Comparison of ENCODE assay signal across 13 mouse cellular contexts in genomic region chr9:121311846-121312236, GRCm38 (mm10). TPM values are rescaled to one million over a fixed set of nuclear protein-coding genes. Genes with fewer than 3 reads are reported as not detected.
DNase-seq lines count a peak whose midpoint lies in the region; ATAC-seq lines count a peak whose summit lies in the region.
"Had no signal": no experiment of that assay in that cellular context is flagged by ENCODE, and none has a peak within 500 bp of the region (broad histone marks: within the 10 kb centered on the region; RNA-seq: fewer than 3 reads in every experiment).

No protein-coding gene starts in this region.

- intact Hi-C loops in heart, postnatal 36 days (cut with DNase I): no loop called here

- H3K4me1 ChIP-seq in heart, embryonic 12.5 days (replicated peaks): peaks cover 74% of the 10 kb centered on the region
- H3K4me1 ChIP-seq in forebrain, embryonic 10.5 days: peaks cover 94% of the 10 kb centered on the region
- peaks cover 72% of the 10 kb centered on the region for H3K4me1 ChIP-seq in midbrain, embryonic 12.5 days

- no peaks in the 10 kb centered on the region for H3K27me3 ChIP-seq in heart, embryonic 12.5 days (replicated peaks)
- no peaks in the 10 kb centered on the region for H3K27me3 ChIP-seq in forebrain, embryonic 10.5 days (ENCODE audit: poor library complexity, severe bottlenecking)
- H3K27me3 ChIP-seq in midbrain, embryonic 12.5 days: no peaks in the 10 kb centered on the region
- H3K27me3 ChIP-seq: CH12.LX; liver, embryonic 15.5 days had no signal

- ATAC-seq in heart, embryonic 12.5 days (ENCODE audit: insufficient number of reproducible peaks, low FRiP score): no peak
- no peak for ATAC-seq in midbrain, embryonic 12.5 days (ENCODE audit: low FRiP score, low read depth)

- no peaks in the 10 kb centered on the region for H3K36me3 ChIP-seq in heart, embryonic 12.5 days
- peaks cover 18% of the 10 kb centered on the region for H3K36me3 ChIP-seq in forebrain, embryonic 10.5 days (replicated peaks)
- no peaks in the 10 kb centered on the region for H3K36me3 ChIP-seq in midbrain, embryonic 12.5 days
- H3K36me3 ChIP-seq: liver, embryonic 15.5 days had no signal

- no peak overlapping the region for H3K4me3 ChIP-seq in heart, embryonic 12.5 days
- no peak overlapping the region for H3K4me3 ChIP-seq in forebrain, embryonic 10.5 days
- no peak overlapping the region for H3K4me3 ChIP-seq in midbrain, embryonic 12.5 days
- H3K4me3 ChIP-seq: liver, embryonic 15.5 days had no signal

- H3K4me2 ChIP-seq in heart, embryonic 12.5 days: no peak overlapping the region
- no peak overlapping the region for H3K4me2 ChIP-seq in midbrain, embryonic 12.5 days (replicated peaks)
- H3K4me2 ChIP-seq: liver, embryonic 15.5 days had no signal

- H3K9ac ChIP-seq in heart, embryonic 12.5 days: no peak overlapping the region
- H3K9ac ChIP-seq in midbrain, embryonic 12.5 days (replicated peaks): no peak overlapping the region
- H3K9ac ChIP-seq: liver, embryonic 15.5 days had no signal

- H3K27ac ChIP-seq in heart, embryonic 12.5 days (ENCODE audit: poor library complexity, severe bottlenecking): peak overlapping the region; percentile 24
- peak overlapping the region; percentile 93 for H3K27ac ChIP-seq in forebrain, embryonic 10.5 days
- peak overlapping the region; percentile 94 for H3K27ac ChIP-seq in midbrain, embryonic 12.5 days (replicated peaks)
- H3K27ac ChIP-seq: liver, embryonic 15.5 days had no signal

- 57% methylated on average over 6 of the region's 6 CpGs for WGBS in heart, embryonic 12.5 days
- WGBS in forebrain, embryonic 10.5 days: 79% methylated on average over 6 of the region's 6 CpGs
- WGBS in midbrain, embryonic 12.5 days: 72% methylated on average over 6 of the region's 6 CpGs

- H3K9me3 ChIP-seq in heart, embryonic 12.5 days (replicated peaks): no peaks in the 10 kb centered on the region
- H3K9me3 ChIP-seq in forebrain, embryonic 10.5 days: no peaks in the 10 kb centered on the region
- H3K9me3 ChIP-seq in midbrain, embryonic 12.5 days: no peaks in the 10 kb centered on the region
- H3K9me3 ChIP-seq: liver, embryonic 15.5 days had no signal

- no peak for DNase-seq in heart, postnatal 36 days
- no peak for DNase-seq in forebrain, embryonic 10.5 days (ENCODE audit: extremely low spot score, low spot score)
- peak; percentile 25 for DNase-seq in heart, postnatal 4 days
- no peak for DNase-seq in urinary bladder, postnatal 36 days (ENCODE audit: low spot score in 2 of 2)
- DNase-seq in B cell, adult 2 months: no peak
- DNase-seq in testis, postnatal 10 days (ENCODE audit: low spot score): no peak
- DNase-seq: cerebellum, adult 11 months; right cerebral cortex, postnatal 4 days; thymus, postnatal 25 days had no signal

RNA-seq across cellular contexts. Expression of gene Trak1, which starts 14.5 kb away (rescaled TPM):
- 37.3 and 42.0 TPM in 2 replicates for polyA plus RNA-seq in heart, embryonic 12.5 days (2016; fragmentation: Nextera tagmentation; extraction: Ambion mirVana)
- 100 to 1,000 TPM; 305 to 315 TPM for total RNA-seq in heart, postnatal 36 days (2021)
- polyA plus RNA-seq in forebrain, embryonic 10.5 days (2016; fragmentation: Nextera tagmentation; extraction: Ambion mirVana): 24.7 and 27.4 TPM in 2 replicates
- 100 to 1,000 TPM; 288 to 301 TPM for total RNA-seq in heart, postnatal 4 days (2021)
- 38.0 and 42.2 TPM in 2 replicates for polyA plus RNA-seq in midbrain, embryonic 12.5 days (2016; fragmentation: Nextera tagmentation; extraction: Ambion mirVana)

RNA-seq across cellular contexts. Expression of gene Ulk4, which starts 34.8 kb away (rescaled TPM):
- polyA plus RNA-seq in heart, embryonic 12.5 days (2016; fragmentation: Nextera tagmentation; extraction: Ambion mirVana): 97.4 and 111 TPM in 2 replicates
- total RNA-seq in heart, postnatal 36 days (2021): under 1 TPM; 0.17 to 0.46 TPM
- 156 and 164 TPM in 2 replicates for polyA plus RNA-seq in forebrain, embryonic 10.5 days (2016; fragmentation: Nextera tagmentation; extraction: Ambion mirVana)
- total RNA-seq in heart, postnatal 4 days (2021): 1 to 10 TPM; 2.5 to 2.7 TPM
- polyA plus RNA-seq in midbrain, embryonic 12.5 days (2016; fragmentation: Nextera tagmentation; extraction: Ambion mirVana): 193 and 218 TPM in 2 replicates

Comparison
In these comparisons a context has a peak if more than half of its experiments do, and no peak if none do; other contexts are left out.
1. H3K27ac ChIP-seq: peak in every context shown above with its lines; median percentile 94 in midbrain, embryonic 12.5 days; 93 in forebrain, embryonic 10.5 days; 24 in heart, embryonic 12.5 days.